Mouse (Mus musculus): Measurements from ENCODE around the gene Ccdc28b.

The Ccdc28b gene

DNA sequence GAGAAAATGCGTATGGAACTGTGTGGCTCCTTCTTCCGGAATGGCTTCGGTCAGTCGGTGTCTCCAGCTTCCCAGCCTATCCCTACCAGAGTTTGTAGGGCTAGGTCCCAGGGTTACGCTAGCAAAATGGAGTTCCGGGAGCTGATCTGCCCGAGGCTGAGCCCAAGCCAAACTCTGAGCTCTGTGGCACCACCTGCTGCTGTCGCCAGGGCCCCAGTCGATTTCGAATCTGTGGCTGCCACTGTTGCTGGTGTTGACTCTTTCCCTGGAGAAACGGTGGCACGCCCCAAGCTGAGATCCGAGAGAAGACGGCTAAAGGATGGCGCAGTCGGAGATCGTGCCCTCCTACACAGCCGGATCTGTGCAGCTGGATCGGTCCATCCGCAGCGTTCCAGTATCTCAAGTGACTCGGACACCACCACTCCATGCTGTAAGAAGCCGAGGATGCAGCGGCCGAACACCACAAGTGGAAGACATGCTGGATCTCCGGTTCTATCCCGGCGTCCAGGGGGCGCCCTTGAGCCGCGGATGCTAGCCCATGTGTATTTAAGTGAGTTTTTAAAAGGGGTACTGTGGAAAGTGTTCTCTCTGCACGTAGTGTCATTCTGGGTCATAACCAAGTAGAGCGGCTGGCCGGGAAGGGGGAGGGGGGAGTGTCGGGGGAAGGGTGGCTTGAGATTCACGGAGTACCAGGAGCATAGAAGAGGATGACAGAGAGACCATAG is 38.7 kb downstream of the Ccdc28b start:
- DNase-seq, result peak; percentile 81 to 83

DNA sequence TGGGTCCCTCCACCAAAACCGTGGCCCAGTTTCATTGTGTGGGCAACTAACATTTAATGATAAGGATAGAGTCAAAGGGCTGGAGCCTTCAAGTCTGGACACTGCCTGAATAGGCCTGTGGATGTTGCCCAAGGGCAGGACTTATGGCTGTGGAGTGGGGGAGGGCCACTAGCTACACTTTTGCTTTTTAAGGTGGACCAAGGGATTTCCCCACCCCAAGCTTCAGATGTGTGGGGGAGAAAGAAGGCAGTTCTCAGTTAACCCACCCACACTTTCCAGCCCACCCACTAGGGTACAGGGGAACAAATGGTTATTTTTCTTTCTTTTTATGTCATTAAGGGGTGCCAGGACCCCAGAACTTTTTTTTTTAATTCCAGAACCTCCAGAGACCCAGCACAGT is 39.4 kb downstream of the Ccdc28b start:
- no peak for DNase-seq

DNA sequence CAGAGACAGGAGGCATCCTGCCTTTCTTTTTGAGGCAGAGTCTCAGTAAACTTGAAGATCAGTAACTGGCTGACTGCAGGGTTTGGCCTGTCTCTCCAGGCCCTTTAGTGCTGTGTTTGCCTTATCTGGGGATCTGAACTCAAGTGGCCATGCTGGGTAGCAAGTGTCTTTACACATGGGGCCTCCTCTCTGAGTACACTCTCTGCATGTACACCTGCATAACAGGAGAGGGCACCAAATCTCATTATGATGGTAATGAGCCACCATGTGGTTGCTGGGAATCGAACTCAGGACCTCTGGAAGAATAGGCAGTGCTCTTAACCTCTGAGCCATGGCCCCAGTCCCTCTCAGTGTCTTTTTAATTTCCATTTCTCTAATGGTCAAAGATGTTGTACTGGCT is 41.5 kb downstream of the Ccdc28b start:
- no peak for DNase-seq

DNA sequence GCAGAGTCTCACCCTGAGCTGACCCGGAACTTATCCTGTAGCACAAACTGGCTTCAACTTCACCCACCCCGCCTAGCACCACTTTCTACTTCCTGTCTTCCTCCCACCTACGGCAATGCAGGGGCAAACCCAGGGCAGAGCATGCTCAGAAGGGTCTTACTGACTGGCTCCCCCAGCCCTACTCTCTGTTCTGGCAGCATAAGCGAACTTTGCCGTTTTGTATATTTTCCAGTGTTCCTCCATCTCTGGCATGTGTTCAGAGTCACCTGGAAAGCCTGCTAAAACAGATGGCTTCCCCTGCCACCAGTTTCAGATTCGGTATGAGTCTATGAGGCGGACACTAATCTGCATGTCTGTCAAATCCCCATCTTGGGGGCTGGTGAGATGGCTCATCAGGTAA is 43.4 kb downstream of the Ccdc28b start:
- peak; percentile 38 to 41 for DNase-seq

DNA sequence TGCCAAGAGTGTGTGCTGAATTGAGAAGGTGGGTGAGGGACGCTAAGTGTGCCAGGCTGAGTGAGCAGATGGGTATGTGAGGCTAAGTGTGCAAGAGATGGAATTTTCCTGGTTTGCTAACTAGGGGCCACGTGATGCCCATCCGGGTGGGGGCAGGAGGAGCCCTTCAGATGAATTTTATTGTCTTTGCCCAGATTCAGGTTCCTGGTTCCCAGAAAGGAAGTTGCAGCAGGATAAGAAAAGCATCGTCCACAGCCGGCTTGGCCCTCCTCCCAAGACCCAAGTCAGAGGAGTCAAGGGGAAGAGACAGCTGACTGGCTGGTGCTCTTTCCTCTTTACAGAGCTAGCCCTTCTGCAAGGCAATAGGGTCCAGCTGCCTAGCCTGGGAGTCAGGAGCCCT is 45.3 kb downstream of the Ccdc28b start, which contains the start of gene Fam167b:
Gene Fam167b, minus strand, starts transcription at position 84 of the 400 bp plus-strand sequence.
- no peak for DNase-seq

DNA sequence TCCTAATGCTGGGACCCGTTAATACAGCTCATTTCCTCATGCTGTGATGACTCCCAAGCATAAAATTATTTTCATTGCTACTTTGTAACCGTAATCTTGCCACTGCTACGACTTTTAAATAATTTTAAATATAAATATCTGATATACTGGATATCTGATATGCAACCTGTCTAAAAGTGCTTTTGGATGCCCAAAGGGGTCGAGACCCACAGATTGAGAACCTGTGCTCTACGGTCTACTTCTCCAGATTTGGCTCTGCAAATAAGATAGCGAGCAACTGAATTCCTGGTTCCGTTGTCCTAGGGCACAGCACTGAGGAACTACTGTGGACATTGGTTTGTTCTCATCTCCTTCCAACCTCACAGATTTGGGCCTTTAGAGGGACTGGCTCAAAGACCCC is 46.1 kb downstream of the Ccdc28b start:
- no peak for DNase-seq

DNA sequence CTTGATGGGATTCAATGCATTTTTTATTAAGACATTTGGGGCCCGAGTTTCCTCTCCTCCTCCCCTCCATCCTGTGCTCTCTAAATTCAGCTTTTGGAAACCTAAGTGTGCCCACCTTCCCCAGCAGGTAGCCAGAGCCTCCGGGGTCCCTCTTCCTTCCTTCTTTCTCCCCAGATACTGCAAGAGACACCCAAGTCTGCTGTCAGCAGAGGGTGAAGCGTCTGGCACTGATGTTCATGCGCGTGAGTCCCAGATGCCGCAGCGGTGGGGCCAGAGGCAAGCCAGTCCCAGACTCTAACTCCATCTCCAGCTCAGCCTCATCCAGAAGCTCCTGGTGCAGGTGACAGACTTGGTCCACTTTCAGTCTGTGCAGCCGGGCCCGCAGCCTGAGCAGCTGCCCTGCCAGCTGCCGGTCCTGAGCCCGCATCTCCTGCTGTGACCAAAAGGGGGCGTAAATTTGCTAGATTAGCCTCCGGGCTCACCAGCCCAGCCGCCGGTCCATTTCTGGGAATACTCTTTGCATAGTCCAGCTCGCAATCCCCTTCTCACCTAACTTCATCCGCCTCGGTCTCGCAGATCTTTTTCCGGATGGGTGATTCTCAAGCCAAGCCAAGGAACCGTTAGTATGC is 46.8 kb downstream of the Ccdc28b start:
- DNase-seq, result peak; percentile 41 to 47

DNA sequence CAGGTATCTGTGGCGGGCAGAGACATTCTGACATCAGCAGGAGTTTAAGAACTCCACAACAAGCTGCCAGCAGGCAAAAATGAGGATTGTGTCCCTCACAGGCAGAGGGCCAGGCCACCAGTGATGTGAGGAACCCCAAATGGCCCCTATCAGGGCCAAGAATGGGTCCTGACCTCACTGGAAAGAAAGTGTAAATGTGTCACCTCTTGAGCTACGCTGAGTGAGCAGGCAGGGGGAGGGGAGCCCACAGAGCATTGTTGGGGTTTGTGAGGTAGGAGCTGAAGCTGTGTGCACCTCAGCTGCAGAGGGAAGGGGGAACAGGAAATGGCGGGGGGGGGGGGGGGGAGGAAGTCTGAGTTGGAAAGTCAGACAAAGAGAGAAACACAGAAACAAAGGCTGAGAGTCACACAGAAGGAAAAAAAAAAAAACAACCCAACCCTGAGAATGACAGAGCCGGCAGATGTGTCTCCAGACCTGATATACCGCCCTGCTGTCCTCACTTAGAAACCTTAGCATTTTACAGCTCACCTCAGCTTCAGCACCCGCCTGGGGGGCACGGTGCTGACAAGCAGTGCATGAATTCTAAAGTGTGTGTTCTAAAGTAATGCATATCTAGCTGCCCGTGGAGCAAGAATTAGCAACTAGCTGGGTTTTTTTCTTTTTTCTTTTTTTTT is 48.4 kb downstream of the Ccdc28b start:
- DNase-seq, result no peak

DNA sequence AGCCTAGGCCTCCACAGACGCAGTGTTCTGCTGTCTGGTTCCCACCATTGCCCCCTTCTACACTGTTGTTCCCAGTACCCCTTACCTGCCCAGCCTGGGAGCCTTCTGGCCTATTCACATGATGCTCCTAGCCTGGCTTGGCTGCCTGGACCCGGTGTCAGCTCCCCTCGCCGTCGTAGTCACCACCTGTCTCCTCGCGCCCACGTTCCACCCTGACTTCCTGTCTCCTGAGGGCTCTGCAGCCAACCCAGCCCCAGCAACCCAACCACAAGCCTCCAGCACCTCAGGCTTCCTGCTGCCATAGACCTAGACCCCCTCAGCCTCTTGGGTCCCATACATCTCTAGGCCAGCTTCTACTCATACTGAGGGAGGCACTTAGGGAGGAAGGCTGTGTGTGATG is 50.3 kb downstream of the Ccdc28b start, which contains the start of gene Lck:
Gene Lck, minus strand, starts transcription at position 212 of the 400 bp plus-strand sequence.
- no peak for DNase-seq

DNA sequence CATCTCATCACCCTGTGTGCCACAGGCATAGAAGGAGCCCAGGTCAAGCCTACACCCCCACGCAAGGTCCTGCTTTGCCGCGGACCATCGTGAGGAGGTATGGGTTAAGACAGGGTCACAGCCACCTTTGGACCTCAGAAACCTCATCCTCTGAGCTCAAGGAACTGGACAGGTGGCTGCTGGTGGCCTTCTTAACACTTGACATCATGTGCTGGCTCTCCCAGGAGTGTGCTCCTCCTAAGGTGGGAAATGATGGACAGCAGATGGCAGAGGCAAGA is 50.7 kb downstream of the Ccdc28b start:
- DNase-seq, result no peak

DNA sequence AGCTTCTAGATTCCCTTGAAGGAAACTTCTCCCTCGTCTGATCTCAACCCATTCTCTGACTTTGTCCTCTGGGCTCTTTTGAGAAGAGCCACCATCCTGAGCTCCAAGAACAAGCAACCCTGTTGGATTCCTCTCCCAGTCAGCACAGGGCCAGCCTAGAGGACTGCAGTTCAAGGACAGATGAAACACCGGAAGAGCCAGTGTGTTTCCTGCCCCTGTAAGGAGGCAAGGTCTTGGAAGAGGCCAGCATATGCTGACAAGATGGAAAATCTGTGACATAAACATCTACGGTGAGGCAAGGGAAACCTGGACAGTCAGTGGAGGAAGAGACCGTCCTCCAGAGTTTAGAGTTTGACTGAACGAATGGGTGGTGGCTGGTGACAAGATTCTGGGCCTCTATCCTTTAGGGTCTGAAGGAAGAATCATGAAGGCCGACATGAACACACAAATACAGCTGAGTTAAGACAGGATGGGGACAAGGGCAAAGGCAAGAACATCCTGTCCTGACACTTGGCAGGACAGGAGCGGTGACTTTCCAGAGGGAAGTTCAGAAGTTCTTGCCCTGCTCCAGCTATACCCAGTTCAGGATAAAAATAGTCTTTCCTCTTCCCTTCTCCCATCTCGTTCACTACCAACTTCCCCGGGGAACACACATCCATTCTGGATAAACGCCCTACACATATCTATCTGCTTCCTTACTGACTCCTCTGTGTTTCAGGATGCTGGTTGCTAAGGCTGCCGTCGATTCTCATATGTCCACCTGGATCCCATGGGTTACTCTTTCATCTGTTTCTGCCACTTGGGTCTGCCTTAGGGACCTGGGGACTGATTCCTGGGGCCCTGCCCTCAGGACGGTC is 51.3 kb downstream of the Ccdc28b start:
- no peak for DNase-seq

DNA sequence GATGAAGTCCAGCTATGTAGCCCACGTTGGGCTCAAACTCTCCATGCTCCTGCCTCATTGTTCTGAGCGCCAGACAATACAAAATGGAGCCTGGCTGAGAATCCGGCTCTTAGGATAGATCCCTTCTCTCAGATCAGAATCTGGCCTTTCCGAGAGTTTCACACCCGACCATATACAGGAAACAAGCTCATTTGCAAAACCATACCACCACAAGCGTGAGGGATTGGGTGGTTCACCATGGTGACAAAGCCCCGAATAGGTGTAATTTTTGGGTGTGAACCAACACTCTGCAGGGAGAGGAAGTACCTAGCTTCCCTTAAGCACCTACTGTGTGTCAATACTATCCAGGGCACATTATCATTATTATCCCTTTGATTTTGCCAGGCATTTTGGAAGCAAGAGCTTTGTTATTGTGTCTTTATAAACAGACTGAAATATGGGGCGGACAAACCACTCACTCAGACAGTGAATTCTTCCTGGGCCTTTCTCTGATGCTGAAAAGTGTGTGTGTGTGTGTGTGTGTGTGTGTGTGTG is 52.1 kb downstream of the Ccdc28b start:
- DNase-seq, result no peak

DNA sequence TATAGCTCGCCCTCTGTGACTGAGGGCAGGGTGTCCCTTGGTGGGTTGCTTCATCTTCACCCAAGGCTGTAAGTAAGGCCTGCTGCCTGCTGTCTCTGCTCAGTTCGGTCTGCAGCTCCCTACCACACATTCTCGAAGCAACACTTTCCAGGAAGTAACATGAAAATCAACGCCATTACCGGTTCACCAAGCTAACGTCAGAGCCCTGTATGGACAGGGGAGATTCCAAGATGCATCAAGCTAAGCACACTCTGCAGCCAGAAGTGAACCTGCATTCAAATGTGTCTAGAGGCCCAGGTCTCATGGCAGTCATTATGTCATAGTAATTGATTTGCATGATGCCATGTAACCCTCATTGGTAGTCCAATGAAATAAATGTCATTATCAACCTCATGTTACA is 53.7 kb downstream of the Ccdc28b start:
- DNase-seq, result no peak

All from cerebellum, postnatal 36 days (tissue).